Mouse (Mus musculus): ENCODE data around the gene Hsph1. TPM values are rescaled to one million over a fixed set of nuclear protein-coding genes. Genes with fewer than 3 reads are reported as not detected.

Hsph1 gene
- polyA plus RNA-seq, 1 experiment from 2014 or later: 126 TPM

GRCm38 (mm10) chr5:149662980-149663379, 26.8 kb upstream of the Hsph1 start:
- H3K4me2 ChIP-seq (ENCODE audit: low read depth, severe bottlenecking): no peak overlapping the region

DNA sequence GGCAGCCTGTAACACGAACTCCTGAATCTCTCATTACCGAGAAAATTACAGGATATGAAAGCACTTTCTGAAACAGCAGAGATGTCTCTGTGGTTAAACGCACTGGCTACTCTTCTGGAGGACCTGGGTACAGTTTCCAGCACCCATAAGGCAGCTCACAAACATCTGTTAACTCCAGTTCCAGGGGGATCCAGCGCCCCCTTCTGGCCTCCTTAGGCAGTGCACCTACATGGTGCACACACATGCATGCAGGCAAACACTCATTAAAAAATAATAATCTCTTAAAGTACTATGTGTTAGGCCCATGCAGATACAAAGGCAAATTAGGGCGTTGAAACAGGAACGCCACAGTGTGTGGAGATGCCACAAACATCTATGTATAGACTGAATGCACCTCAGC, 25.3 kb upstream of the Hsph1 start:
- Histone ChIP-seq H3K9me3 (ENCODE audit: control insufficient read depth, low read length) (no peaks in the 10 kb centered on the region), H3K9ac (ENCODE audit: low read length) (no peak overlapping the region), H3K4me1 (ENCODE audit: control insufficient read depth, insufficient read depth, low read length) (no peaks in the 10 kb centered on the region), H3K4me2 (ENCODE audit: low read depth, severe bottlenecking) (no peak overlapping the region), H3K27ac (replicated peaks; ENCODE audit: low read depth, low read length) (no peak overlapping the region), H3K4me3 (ENCODE audit: low read depth, low read length) (no peak overlapping the region), H3K36me3 (ENCODE audit: control insufficient read depth, insufficient read depth, low read length) (no peaks in the 10 kb centered on the region), H3K27me3 (ENCODE audit: control insufficient read depth, insufficient read depth, low read length) (no peaks in the 10 kb centered on the region)
- no peak for ATAC-seq (ENCODE audit: insufficient number of reproducible peaks, low FRiP score, low TSS enrichment, low read depth)
- WGBS: 85% methylated on average over 6 of the region's 6 CpGs
- no peak for DNase-seq (ENCODE audit: low spot score)

More at GRCm38 (mm10) chr5:149662980-149663379, 26.8 kb upstream of the Hsph1 start:
- no peaks in the 10 kb centered on the region for H3K9me3 ChIP-seq (ENCODE audit: control insufficient read depth, low read length)
- H3K9ac ChIP-seq (ENCODE audit: low read length): no peak overlapping the region
- no peaks in the 10 kb centered on the region for H3K36me3 ChIP-seq (ENCODE audit: control insufficient read depth, insufficient read depth, low read length)
- no peak overlapping the region for H3K4me3 ChIP-seq (ENCODE audit: low read depth, low read length)
- no peaks in the 10 kb centered on the region for H3K27me3 ChIP-seq (ENCODE audit: control insufficient read depth, insufficient read depth, low read length)
- 88% methylated on average over 6 of the region's 6 CpGs for WGBS
- DNase-seq (ENCODE audit: low spot score) (no peak), ATAC-seq (ENCODE audit: insufficient number of reproducible peaks, low FRiP score, low TSS enrichment, low read depth) (no peak)
- H3K27ac ChIP-seq (replicated peaks; ENCODE audit: low read depth, low read length): no peak overlapping the region
- no peaks in the 10 kb centered on the region for H3K4me1 ChIP-seq (ENCODE audit: control insufficient read depth, insufficient read depth, low read length)

DNA sequence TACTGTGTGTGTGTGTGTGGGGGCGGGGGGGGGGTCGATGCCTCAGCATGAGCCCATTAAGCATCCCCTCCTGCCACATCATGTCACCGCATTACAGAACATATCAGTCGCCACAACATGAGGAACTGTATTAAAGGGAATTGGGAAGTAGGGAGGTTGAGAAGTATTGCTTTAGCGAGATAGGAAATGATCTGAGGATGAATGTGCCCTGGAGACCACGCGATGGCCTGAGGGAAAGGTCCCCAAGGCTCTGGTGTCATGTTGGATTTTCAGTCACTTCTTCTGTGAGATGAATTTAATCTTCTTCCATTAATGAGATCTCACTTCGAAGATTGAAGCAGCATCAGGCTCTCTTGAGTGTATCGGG, 23.2 kb upstream of the Hsph1 start:
- Histone ChIP-seq H3K9me3 (ENCODE audit: control insufficient read depth, low read length) (no peaks in the 10 kb centered on the region), H3K36me3 (ENCODE audit: control insufficient read depth, insufficient read depth, low read length) (no peaks in the 10 kb centered on the region), H3K9ac (ENCODE audit: low read length) (no peak overlapping the region), H3K27me3 (ENCODE audit: control insufficient read depth, insufficient read depth, low read length) (no peaks in the 10 kb centered on the region), H3K4me3 (ENCODE audit: low read depth, low read length) (no peak overlapping the region), H3K4me1 (ENCODE audit: control insufficient read depth, insufficient read depth, low read length) (no peaks in the 10 kb centered on the region), H3K4me2 (ENCODE audit: low read depth, severe bottlenecking) (no peak overlapping the region), H3K27ac (replicated peaks; ENCODE audit: low read depth, low read length) (no peak overlapping the region)
- DNase-seq (ENCODE audit: low spot score): no peak
- 70% methylated on average over 9 of the region's 9 CpGs for WGBS
- ATAC-seq (ENCODE audit: insufficient number of reproducible peaks, low FRiP score, low TSS enrichment, low read depth): no peak

DNA sequence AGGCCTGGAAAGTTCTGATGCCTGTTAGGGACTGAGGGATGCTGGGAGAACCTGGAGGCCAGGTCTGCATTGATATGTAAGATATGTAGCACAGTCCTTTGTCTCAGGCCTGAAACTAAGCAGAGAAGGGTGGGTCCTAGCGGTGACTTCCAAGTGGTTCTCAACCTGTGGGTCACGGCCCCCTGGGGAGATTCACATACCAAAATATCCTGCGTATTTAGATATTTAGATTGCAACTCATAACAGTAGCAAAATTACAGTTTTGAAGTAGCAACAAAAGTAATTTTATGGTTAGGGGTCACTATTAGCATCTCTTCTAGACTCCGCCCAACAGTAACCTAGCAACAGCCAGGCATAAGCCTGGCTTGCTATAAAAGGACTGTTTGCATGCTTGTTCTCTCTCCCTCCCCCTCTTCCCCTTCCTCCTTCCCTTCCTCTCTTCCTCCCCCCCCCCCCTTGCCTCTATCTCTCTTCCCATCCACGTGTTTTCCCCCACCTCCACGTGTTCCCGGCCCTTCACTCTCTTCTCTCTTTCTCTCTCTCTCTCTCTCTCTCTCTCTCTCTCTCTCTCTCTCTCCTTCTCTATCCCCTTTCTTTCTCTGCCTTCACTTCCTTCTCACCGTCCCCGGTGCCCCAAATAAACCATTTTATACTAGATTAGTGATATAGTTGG, 22.7 kb upstream of the Hsph1 start:
- H3K4me3 ChIP-seq (ENCODE audit: low read depth, low read length): no peak overlapping the region
- H3K36me3 ChIP-seq (ENCODE audit: control insufficient read depth, insufficient read depth, low read length): no peaks in the 10 kb centered on the region
- H3K27ac ChIP-seq (replicated peaks; ENCODE audit: low read depth, low read length): no peak overlapping the region
- no peaks in the 10 kb centered on the region for H3K9me3 ChIP-seq (ENCODE audit: control insufficient read depth, low read length)
- 77% methylated on average over 9 of the region's 9 CpGs for WGBS
- no peak overlapping the region for H3K4me2 ChIP-seq (ENCODE audit: low read depth, severe bottlenecking)
- no peak overlapping the region for H3K9ac ChIP-seq (ENCODE audit: low read length)
- DNase-seq (ENCODE audit: low spot score) (no peak), ATAC-seq (ENCODE audit: insufficient number of reproducible peaks, low FRiP score, low TSS enrichment, low read depth) (no peak)
- no peaks in the 10 kb centered on the region for H3K27me3 ChIP-seq (ENCODE audit: control insufficient read depth, insufficient read depth, low read length)
- no peaks in the 10 kb centered on the region for H3K4me1 ChIP-seq (ENCODE audit: control insufficient read depth, insufficient read depth, low read length)

GRCm38 (mm10) chr5:149658022-149658421, 21.8 kb upstream of the Hsph1 start:
- ATAC-seq (ENCODE audit: insufficient number of reproducible peaks, low FRiP score, low TSS enrichment, low read depth) (no peak), DNase-seq (ENCODE audit: low spot score) (no peak)
- Histone ChIP-seq H3K9ac (ENCODE audit: low read length) (no peak overlapping the region), H3K27me3 (ENCODE audit: control insufficient read depth, insufficient read depth, low read length) (no peaks in the 10 kb centered on the region), H3K36me3 (ENCODE audit: control insufficient read depth, insufficient read depth, low read length) (no peaks in the 10 kb centered on the region), H3K4me3 (ENCODE audit: low read depth, low read length) (no peak overlapping the region), H3K4me2 (ENCODE audit: low read depth, severe bottlenecking) (no peak overlapping the region), H3K4me1 (ENCODE audit: control insufficient read depth, insufficient read depth, low read length) (no peaks in the 10 kb centered on the region), H3K27ac (replicated peaks; ENCODE audit: low read depth, low read length) (no peak overlapping the region), H3K9me3 (ENCODE audit: control insufficient read depth, low read length) (no peaks in the 10 kb centered on the region)
- 58% methylated on average over 3 of the region's 3 CpGs for WGBS

DNA sequence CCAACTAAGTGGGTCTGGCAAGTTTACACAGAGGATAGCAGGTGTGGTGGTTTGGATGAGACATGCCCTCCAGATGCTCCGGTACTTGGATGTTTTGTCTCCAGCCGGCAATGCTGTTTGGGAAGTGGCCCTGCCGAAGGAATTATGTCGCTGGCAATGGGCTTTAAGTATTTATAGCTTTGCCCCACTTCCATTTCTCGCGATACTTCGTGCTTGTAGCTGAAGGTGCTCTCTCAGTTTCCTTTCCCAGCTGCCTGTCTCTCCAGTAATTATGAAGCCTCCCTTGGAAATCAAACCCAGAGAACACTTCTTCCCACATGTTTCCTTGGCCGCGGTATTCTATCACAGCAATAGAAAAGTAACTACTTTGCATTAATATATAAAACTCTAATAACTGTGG, 19.5 kb upstream of the Hsph1 start:
- no peak overlapping the region for H3K4me3 ChIP-seq (ENCODE audit: low read depth, low read length)
- H3K9me3 ChIP-seq (ENCODE audit: control insufficient read depth, low read length): no peaks in the 10 kb centered on the region
- no peaks in the 10 kb centered on the region for H3K27me3 ChIP-seq (ENCODE audit: control insufficient read depth, insufficient read depth, low read length)
- no peaks in the 10 kb centered on the region for H3K4me1 ChIP-seq (ENCODE audit: control insufficient read depth, insufficient read depth, low read length)
- no peaks in the 10 kb centered on the region for H3K36me3 ChIP-seq (ENCODE audit: control insufficient read depth, insufficient read depth, low read length)
- H3K9ac ChIP-seq (ENCODE audit: low read length): no peak overlapping the region
- no peak overlapping the region for H3K4me2 ChIP-seq (ENCODE audit: low read depth, severe bottlenecking)
- DNase-seq (ENCODE audit: low spot score) (no peak), ATAC-seq (ENCODE audit: insufficient number of reproducible peaks, low FRiP score, low TSS enrichment, low read depth) (no peak)
- no peak overlapping the region for H3K27ac ChIP-seq (replicated peaks; ENCODE audit: low read depth, low read length)
- 88% methylated on average over 9 of the region's 9 CpGs for WGBS

- no peak for DNase-seq (ENCODE audit: low spot score)
- no peak overlapping the region for H3K27ac ChIP-seq (replicated peaks; ENCODE audit: low read depth, low read length)
- no peak overlapping the region for H3K9ac ChIP-seq (ENCODE audit: low read length)
- H3K4me3 ChIP-seq (ENCODE audit: low read depth, low read length): no peak overlapping the region
- H3K4me2 ChIP-seq (ENCODE audit: low read depth, severe bottlenecking): no peak overlapping the region
- no peaks in the 10 kb centered on the region for H3K27me3 ChIP-seq (ENCODE audit: control insufficient read depth, insufficient read depth, low read length)
- WGBS: 76% methylated on average over 4 of the region's 4 CpGs
- no peaks in the 10 kb centered on the region for H3K36me3 ChIP-seq (ENCODE audit: control insufficient read depth, insufficient read depth, low read length)
- H3K9me3 ChIP-seq (ENCODE audit: control insufficient read depth, low read length): no peaks in the 10 kb centered on the region
- no peak for ATAC-seq (ENCODE audit: insufficient number of reproducible peaks, low FRiP score, low TSS enrichment, low read depth)
- H3K4me1 ChIP-seq (ENCODE audit: control insufficient read depth, insufficient read depth, low read length): no peaks in the 10 kb centered on the region
These were observed 14.0 kb upstream of the Hsph1 start for GRCm38 (mm10) chr5:149650179-149650553.

- no peak overlapping the region for H3K4me3 ChIP-seq (ENCODE audit: low read depth, low read length)
- H3K36me3 ChIP-seq (ENCODE audit: control insufficient read depth, insufficient read depth, low read length): no peaks in the 10 kb centered on the region
- no peak overlapping the region for H3K4me2 ChIP-seq (ENCODE audit: low read depth, severe bottlenecking)
- 82% methylated on average over 14 of the region's 14 CpGs for WGBS
- H3K9me3 ChIP-seq (ENCODE audit: control insufficient read depth, low read length): no peaks in the 10 kb centered on the region
- no peak overlapping the region for H3K27ac ChIP-seq (replicated peaks; ENCODE audit: low read depth, low read length)
- ATAC-seq (ENCODE audit: insufficient number of reproducible peaks, low FRiP score, low TSS enrichment, low read depth) (no peak), DNase-seq (ENCODE audit: low spot score) (no peak)
- no peak overlapping the region for H3K9ac ChIP-seq (ENCODE audit: low read length)
- no peaks in the 10 kb centered on the region for H3K4me1 ChIP-seq (ENCODE audit: control insufficient read depth, insufficient read depth, low read length)
- no peaks in the 10 kb centered on the region for H3K27me3 ChIP-seq (ENCODE audit: control insufficient read depth, insufficient read depth, low read length)
These were observed 13.5 kb upstream of the Hsph1 start for GRCm38 (mm10) chr5:149649499-149650178.

All from limb, embryonic 11.5 days (tissue).